Mouse (Mus musculus) MEL (cell line): ENCODE data around the gene Diaph3. TPM values are rescaled to one million over a fixed set of nuclear protein-coding genes. Genes with fewer than 3 reads are reported as not detected.

ENCODE experiments used
- DNase-seq: peaks from one replicate; pipeline ENCODE4 v3.0.0; 2011; ENCODE audit warnings: low read depth, low spot score
- H3K27ac ChIP-seq: 2 replicates; pipeline ENCODE4 v1.5.1; 2012; ENCODE audit warnings: low read depth, mild to moderate bottlenecking, control low read depth, low read length, moderate library complexity; ENCODE audit not compliant: control insufficient read depth
- H3K27me3 ChIP-seq, 2 experiments: fragments of 150-350 bp in 1 of 2; sonication (generic) in 1 of 2; 2 replicates each; pipeline ENCODE4 v1.6.1; 2012; ENCODE audit warnings: low read length in 2 of 2, mild to moderate bottlenecking in 2 of 2, improper control_type of control experiment in 1 of 2, moderate library complexity in 1 of 2; ENCODE audit not compliant: insufficient read depth in 2 of 2, control insufficient read depth in 1 of 2
- H3K36me3 ChIP-seq, 2 experiments: 2 replicates each; pipeline ENCODE4 v1.6.1; 2012 to 2014; ENCODE audit warnings: low read length in 2 of 2, improper control_type of control experiment in 1 of 2, inconsistent platforms in 1 of 2, mild to moderate bottlenecking in 1 of 2; ENCODE audit not compliant: insufficient read depth in 2 of 2, control insufficient read depth in 1 of 2
- H3K4me1 ChIP-seq, 2 experiments: fragments of 150-350 bp in 1 of 2; sonication (generic) in 1 of 2; 2 replicates each; pipeline ENCODE4 v1.6.1; 2012; ENCODE audit warnings: low read length in 2 of 2, improper control_type of control experiment in 1 of 2, mild to moderate bottlenecking in 1 of 2; ENCODE audit not compliant: insufficient read depth in 2 of 2, control insufficient read depth in 1 of 2
- H3K4me3 ChIP-seq, 2 experiments: fragments of 150-350 bp in 1 of 2; sonication (generic) in 1 of 2; 2 replicates each; pipeline ENCODE4 v1.5.1; 2012; ENCODE audit warnings: low read depth in 2 of 2, low read length in 2 of 2, mild to moderate bottlenecking in 2 of 2, moderate library complexity in 2 of 2, control low read depth in 1 of 2, improper control_type of control experiment in 1 of 2; ENCODE audit not compliant: control insufficient read depth in 1 of 2, insufficient read depth in 1 of 2
- H3K79me2 ChIP-seq: 2 replicates; pipeline ENCODE4 v1.6.1; 2012; ENCODE audit warnings: mild to moderate bottlenecking, low read length, moderate library complexity; ENCODE audit not compliant: control insufficient read depth, poor library complexity, insufficient read depth
- H3K9ac ChIP-seq: 2 replicates; pipeline ENCODE4 v1.6.1; 2012; ENCODE audit warnings: low read depth, mild to moderate bottlenecking, control low read depth, low read length, moderate library complexity; ENCODE audit not compliant: control insufficient read depth, poor library complexity, severe bottlenecking
- H3K9me3 ChIP-seq: fragments of 150-350 bp; sonication (generic); replicated peaks from 2 replicates; pipeline ENCODE4 v1.6.1; 2012; ENCODE audit warnings: mild to moderate bottlenecking, low read length, improper control_type of control experiment, moderate library complexity; ENCODE audit not compliant: insufficient read depth
- BHLHE40 ChIP-seq: IDR thresholded peaks from 2 replicates; pipeline ENCODE4 v1.6.1; 2012; ENCODE audit warnings: low read depth, mild to moderate bottlenecking, inconsistent platforms, low read length, improper control_type of control experiment, borderline replicate concordance
- CHD1 ChIP-seq: IDR thresholded peaks from 2 replicates; pipeline ENCODE4 v1.6.1; 2012; ENCODE audit warnings: low read depth, mild to moderate bottlenecking, inconsistent platforms, low read length, improper control_type of control experiment
- CTCF ChIP-seq, 3 experiments: IDR thresholded peaks in 2 of 3; conservative IDR thresholded peaks in 1 of 3; 2 replicates each; pipeline ENCODE4 v1.5.1; 2011 to 2012; ENCODE audit warnings: low read length in 3 of 3, low read depth in 2 of 3, mild to moderate bottlenecking in 2 of 3, improper control_type of control experiment in 1 of 3, inconsistent platforms in 1 of 3, mixed read lengths in 1 of 3, moderate library complexity in 1 of 3; ENCODE audit not compliant: control insufficient read depth in 1 of 3, insufficient read depth in 1 of 3, poor library complexity in 1 of 3, severe bottlenecking in 1 of 3
- ETS1 ChIP-seq: IDR thresholded peaks from 2 replicates; pipeline ENCODE4 v1.6.1; 2012; ENCODE audit warnings: low read depth, mild to moderate bottlenecking, inconsistent platforms, low read length, improper control_type of control experiment, moderate library complexity
- GATA1 ChIP-seq: IDR thresholded peaks from 2 replicates; pipeline ENCODE4 v1.6.1; 2011; ENCODE audit warnings: low read depth, low read length, improper control_type of control experiment
- HCFC1 ChIP-seq: IDR thresholded peaks from 2 replicates; pipeline ENCODE4 v1.6.1; 2012; ENCODE audit warnings: low read depth, mild to moderate bottlenecking, inconsistent platforms, low read length, improper control_type of control experiment, moderate library complexity
- KAT2A ChIP-seq: conservative IDR thresholded peaks from 2 replicates; pipeline ENCODE4 v1.6.1; 2012; ENCODE audit warnings: low read depth, low read length, improper control_type of control experiment, inconsistent platforms
- MAX ChIP-seq: IDR thresholded peaks from 2 replicates; pipeline ENCODE4 v1.6.1; 2011; ENCODE audit warnings: low read length, improper control_type of control experiment
- MAZ ChIP-seq: IDR thresholded peaks from 2 replicates; pipeline ENCODE4 v1.6.1; 2012; ENCODE audit warnings: low read depth, mild to moderate bottlenecking, inconsistent platforms, low read length, improper control_type of control experiment
- MYB ChIP-seq: IDR thresholded peaks from 2 replicates; pipeline ENCODE4 v1.6.1; 2011; ENCODE audit warnings: mild to moderate bottlenecking, low read depth, low read length, improper control_type of control experiment
- MYC ChIP-seq: IDR thresholded peaks from 2 replicates; pipeline ENCODE4 v1.6.1; 2011; ENCODE audit warnings: low read depth, mild to moderate bottlenecking, low read length, improper control_type of control experiment, moderate library complexity
- NELFE ChIP-seq: IDR thresholded peaks from 2 replicates; pipeline ENCODE4 v1.6.1; 2011; ENCODE audit warnings: low read depth, low read length, improper control_type of control experiment
- NRF1 ChIP-seq: IDR thresholded peaks from 2 replicates; pipeline ENCODE4 v1.6.1; 2014; ENCODE audit warnings: low read depth, mild to moderate bottlenecking, inconsistent platforms, low read length, improper control_type of control experiment, moderate library complexity; ENCODE audit not compliant: poor library complexity, insufficient read depth, severe bottlenecking
- POLR2A ChIP-seq, 2 experiments: IDR thresholded peaks; 2 replicates each; pipeline ENCODE4 v1.6.1; 2011 to 2012; ENCODE audit warnings: low read length in 2 of 2, mild to moderate bottlenecking in 2 of 2, control low read depth in 1 of 2, improper control_type of control experiment in 1 of 2, low read depth in 1 of 2, moderate library complexity in 1 of 2; ENCODE audit not compliant: control insufficient read depth in 1 of 2, insufficient read depth in 1 of 2, poor library complexity in 1 of 2
- POLR2AphosphoS2 ChIP-seq: IDR thresholded peaks from 2 replicates; pipeline ENCODE4 v1.6.1; 2011; ENCODE audit warnings: low read length, improper control_type of control experiment
- POLR2AphosphoS5 ChIP-seq: IDR thresholded peaks from 2 replicates; pipeline ENCODE4 v1.6.1; 2012; ENCODE audit warnings: low read depth, borderline replicate concordance, mild to moderate bottlenecking, inconsistent platforms, low read length, moderate library complexity, mixed read lengths
- RAD21 ChIP-seq: IDR thresholded peaks from 2 replicates; pipeline ENCODE4 v1.6.1; 2011; ENCODE audit warnings: mild to moderate bottlenecking, low read depth, low read length, improper control_type of control experiment
- SIN3A ChIP-seq: IDR thresholded peaks from 2 replicates; pipeline ENCODE4 v1.6.1; 2012; ENCODE audit warnings: low read length, improper control_type of control experiment, inconsistent platforms
- TBP ChIP-seq: IDR thresholded peaks from 2 replicates; pipeline ENCODE4 v1.8.0; 2011; ENCODE audit warnings: low read depth, low read length, improper control_type of control experiment
- TCF12 ChIP-seq: IDR thresholded peaks from 2 replicates; pipeline ENCODE4 v1.6.1; 2014; ENCODE audit warnings: low read depth, mild to moderate bottlenecking, inconsistent platforms, low read length, improper control_type of control experiment, moderate library complexity
- USF1 ChIP-seq: IDR thresholded peaks from 2 replicates; pipeline ENCODE4 v1.6.1; 2014; ENCODE audit warnings: low read depth, mild to moderate bottlenecking, inconsistent platforms, low read length, improper control_type of control experiment, moderate library complexity
- USF2 ChIP-seq, 2 experiments: IDR thresholded peaks; 2 replicates each; pipeline ENCODE4 v1.6.1; 2011 to 2012; ENCODE audit warnings: improper control_type of control experiment in 2 of 2, low read length in 2 of 2, borderline replicate concordance in 1 of 2, inconsistent platforms in 1 of 2, low read depth in 1 of 2, mild to moderate bottlenecking in 1 of 2; ENCODE audit not compliant: insufficient read depth in 1 of 2
- ZC3H11A ChIP-seq: IDR thresholded peaks from 2 replicates; pipeline ENCODE4 v1.6.1; 2012; ENCODE audit warnings: low read depth, mild to moderate bottlenecking, inconsistent platforms, low read length, improper control_type of control experiment
- ZNF384 ChIP-seq: IDR thresholded peaks from 2 replicates; pipeline ENCODE4 v1.6.1; 2012; ENCODE audit warnings: low read depth, mild to moderate bottlenecking, inconsistent platforms, low read length, improper control_type of control experiment
- polyA plus RNA-seq, 2 experiments: library from polyadenylated mRNA; stranded (reverse) in 1 of 2; unstranded in 1 of 2; fragments of >175 nt in 1 of 2; fragments of >200 nt in 1 of 2; gene quantifications; 2 replicates each; pipeline versions ENCODE4 v1.2.1 to v1.2.4; 2012; ENCODE audit warnings: low replicate concordance in 2 of 2, low read depth in 1 of 2; ENCODE audit not compliant: insufficient read length in 2 of 2, insufficient read depth in 1 of 2, missing spikeins in 1 of 2
- total RNA-seq: library from RNA; depleted of rRNA; stranded (reverse); fragments of 300-350 nt; gene quantifications from 2 replicates; pipeline ENCODE4 v1.2.3, GENCODE M21; 2012

Gene Diaph3
- total and polyA plus RNA-seq, 3 experiments = 9.0 to 11.9 TPM; not detected in 1

GRCm38 (mm10) chr14:86662846-86663245 lies 478.2 kb downstream of the Diaph3 start:
- H3K4me1 ChIP-seq = no peaks in the 10 kb centered on the region
- no peak overlapping the region for H3K4me3 ChIP-seq
- no peak overlapping the region for H3K27ac ChIP-seq
- H3K9me3 ChIP-seq = no peaks in the 10 kb centered on the region
- TF ChIP-seq TCF12 (no peak), RAD21 (no peak), ZNF384 (no peak), ETS1 (no peak), NRF1 (no peak), BHLHE40 (no peak), MAZ (no peak), CTCF (IDR thresholded peaks at IDR 0.05 in 2 of 3, conservative IDR thresholded peaks at IDR 0.05 in 1 of 3; ENCODE audit: control insufficient read depth in 1 of 3, insufficient read depth in 1 of 3, low read depth in 2 of 3, low read length in 3 of 3, poor library complexity in 1 of 3, severe bottlenecking in 1 of 3) (no peak), SIN3A (no peak), POLR2AphosphoS2 (no peak), GATA1 (no peak), TBP (no peak), HCFC1 (no peak), KAT2A (no peak), MAX (no peak), USF1 (no peak)
- H3K79me2 ChIP-seq = no peaks in the 10 kb centered on the region
- H3K27me3 ChIP-seq = no peaks in the 10 kb centered on the region
- no peak for DNase-seq
- H3K9ac ChIP-seq = no peak overlapping the region
- no peaks in the 10 kb centered on the region for H3K36me3 ChIP-seq

GRCm38 (mm10) chr14:86660556-86660955 lies 480.5 kb downstream of the Diaph3 start:
- TF ChIP-seq MYC = no peak
- TF ChIP-seq ZNF384 = no peak
- no peak for TF ChIP-seq MYB
- no peak for TF ChIP-seq CHD1
- no peak for TF ChIP-seq POLR2A (IDR thresholded peaks at IDR 0.05; ENCODE audit: control insufficient read depth in 1 of 2, insufficient read depth in 1 of 2, low read depth in 1 of 2, low read length in 2 of 2, poor library complexity in 1 of 2)
- TF ChIP-seq NELFE = no peak
- no peak for TF ChIP-seq ZC3H11A
- no peak for TF ChIP-seq MAZ
- no peak for TF ChIP-seq USF1
- no peak for TF ChIP-seq KAT2A
- TF ChIP-seq POLR2AphosphoS5 = no peak
- TF ChIP-seq TBP = no peak
- TF ChIP-seq CTCF (IDR thresholded peaks at IDR 0.05 in 2 of 3, conservative IDR thresholded peaks at IDR 0.05 in 1 of 3; ENCODE audit: control insufficient read depth in 1 of 3, insufficient read depth in 1 of 3, low read depth in 2 of 3, low read length in 3 of 3, poor library complexity in 1 of 3, severe bottlenecking in 1 of 3) = no peak
- TF ChIP-seq NRF1 = no peak
- no peak for TF ChIP-seq POLR2AphosphoS2
- no peak for TF ChIP-seq USF2 (IDR thresholded peaks at IDR 0.05; ENCODE audit: borderline replicate concordance in 1 of 2, insufficient read depth in 1 of 2, low read depth in 1 of 2, low read length in 2 of 2)
- TF ChIP-seq ETS1 = no peak
- TF ChIP-seq MAX = no peak
- TF ChIP-seq, all 39 proteins: peak for 0
- no peaks in the 10 kb centered on the region for H3K4me1 ChIP-seq
- H3K27me3 ChIP-seq = no peaks in the 10 kb centered on the region
- no peak overlapping the region for H3K9ac ChIP-seq
- no peaks in the 10 kb centered on the region for H3K79me2 ChIP-seq
- no peak overlapping the region for H3K4me3 ChIP-seq
- no peaks in the 10 kb centered on the region for H3K9me3 ChIP-seq
- DNase-seq = no peak
- H3K27ac ChIP-seq = no peak overlapping the region
- no peaks in the 10 kb centered on the region for H3K36me3 ChIP-seq
